Mouse (Mus musculus) G1E (cell line): ENCODE measurements around the gene Hspa4l.

Experiments
- CTCF ChIP-seq: IDR thresholded peaks from 2 replicates; pipeline ENCODE4 v1.5.1; 2012; ENCODE audit warnings: low read depth, low read length, inconsistent platforms, mixed read lengths
- GATA1 ChIP-seq: IDR thresholded peaks from 2 replicates; pipeline ENCODE4 v1.6.1; 2012; ENCODE audit warnings: borderline replicate concordance, low read length, inconsistent platforms, mixed read lengths
- POLR2AphosphoS5 ChIP-seq: IDR thresholded peaks from 2 replicates; pipeline ENCODE4 v1.6.1; 2012; ENCODE audit warnings: low read depth, low read length, inconsistent platforms; ENCODE audit not compliant: insufficient replicate concordance
- TAL1 ChIP-seq: conservative IDR thresholded peaks from 2 replicates; pipeline ENCODE4 v1.6.1; 2012; ENCODE audit warnings: low read depth, low read length, inconsistent platforms, mixed read lengths

DNA sequence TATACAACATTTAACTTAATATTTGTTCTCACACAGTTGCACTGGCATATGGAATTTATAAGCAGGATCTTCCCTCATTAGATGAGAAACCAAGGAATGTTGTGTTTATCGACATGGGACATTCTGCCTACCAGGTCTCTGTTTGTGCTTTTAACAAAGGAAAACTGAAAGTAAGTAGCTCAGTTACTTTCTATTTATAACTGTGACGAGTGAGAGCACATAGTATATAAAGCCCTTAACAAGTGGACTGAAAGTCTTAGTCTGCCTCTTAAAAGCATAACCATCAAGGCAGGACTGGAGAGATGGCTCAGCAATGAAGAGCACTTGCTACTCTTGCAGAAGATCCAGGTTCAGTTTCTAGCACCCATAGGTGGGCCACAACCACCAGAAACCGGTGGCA, 16.5 kb downstream of the Hspa4l start:
- TF ChIP-seq TAL1 = no peak
- TF ChIP-seq CTCF = no peak
- no peak for TF ChIP-seq POLR2AphosphoS5
- no peak for TF ChIP-seq GATA1
